Mouse (Mus musculus) E14TG2a.4 (cell line): Measurements from ENCODE around the gene Ociad2.

ENCODE experiments used
- H3K27me3 ChIP-seq: 2 replicates; pipeline ENCODE4 v1.6.1; 2014; ENCODE audit warnings: low read length, control low read depth; ENCODE audit not compliant: insufficient read depth
- H3K36me3 ChIP-seq: 2 replicates; pipeline ENCODE4 v1.6.1; 2014; ENCODE audit warnings: low read length, control low read depth; ENCODE audit not compliant: insufficient read depth
- H3K4me1 ChIP-seq: replicated peaks from 2 replicates; pipeline ENCODE4 v1.6.1; 2014; ENCODE audit warnings: low read depth, low read length, control low read depth
- H3K4me3 ChIP-seq: replicated peaks from 2 replicates; pipeline ENCODE4 v1.5.1; 2014; ENCODE audit warnings: mild to moderate bottlenecking, low read length
- H3K9me3 ChIP-seq: 2 replicates; pipeline ENCODE4 v1.6.1; 2014; ENCODE audit warnings: low read length, control low read depth
- CTCF ChIP-seq: conservative IDR thresholded peaks from 2 replicates; pipeline ENCODE4 v1.5.1; 2014; ENCODE audit warnings: low read length
- NANOG ChIP-seq: IDR thresholded peaks from 2 replicates; pipeline ENCODE4 v1.6.1; 2014; ENCODE audit warnings: borderline replicate concordance, low read length, mixed read lengths
- POU5F1 ChIP-seq: IDR thresholded peaks from 2 replicates; pipeline ENCODE4 v1.6.1; 2014; ENCODE audit warnings: low read length, borderline replicate concordance

Gene Ociad2

DNA sequence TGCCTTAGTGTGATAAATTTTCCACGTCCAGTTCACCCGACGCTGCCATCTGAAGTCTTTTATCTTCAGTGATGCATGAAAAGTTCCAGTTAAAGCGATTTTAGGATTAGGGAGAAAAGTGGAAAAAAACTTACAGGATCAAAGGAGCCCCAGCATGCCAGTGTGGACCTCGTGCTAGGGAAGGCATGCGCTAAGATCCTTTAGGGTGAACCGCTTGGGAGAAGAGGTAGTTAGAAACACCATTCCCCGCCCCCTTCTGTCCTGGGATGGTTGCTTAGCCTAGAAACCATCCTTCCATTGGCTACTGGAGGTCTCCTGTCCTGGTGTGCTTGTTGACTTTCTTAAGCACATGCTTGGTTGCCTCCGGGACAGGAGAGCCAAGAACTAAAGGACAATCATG is 35.2 kb upstream of the Ociad2 start:
- TF ChIP-seq NANOG (no peak), CTCF (no peak), POU5F1 (no peak)
- peaks cover 34% of the 10 kb centered on the region for H3K4me1 ChIP-seq
- H3K4me3 ChIP-seq = no peak overlapping the region
- H3K36me3 ChIP-seq = no peaks in the 10 kb centered on the region
- no peaks in the 10 kb centered on the region for H3K9me3 ChIP-seq
- H3K27me3 ChIP-seq = 0 out of 2 replicates have a peak, but pooled peaks cover 7% of the 10 kb centered on the region

GRCm38 (mm10) chr5:73373184-73373583 is 32.4 kb upstream of the Ociad2 start:
- Histone ChIP-seq H3K27me3 (0 out of 2 replicates have a peak, but pooled peaks cover 7% of the 10 kb centered on the region), H3K4me3 (no peak overlapping the region), H3K36me3 (no peaks in the 10 kb centered on the region), H3K4me1 (peaks cover 52% of the 10 kb centered on the region), H3K9me3 (no peaks in the 10 kb centered on the region)
- TF ChIP-seq NANOG = no peak

DNA sequence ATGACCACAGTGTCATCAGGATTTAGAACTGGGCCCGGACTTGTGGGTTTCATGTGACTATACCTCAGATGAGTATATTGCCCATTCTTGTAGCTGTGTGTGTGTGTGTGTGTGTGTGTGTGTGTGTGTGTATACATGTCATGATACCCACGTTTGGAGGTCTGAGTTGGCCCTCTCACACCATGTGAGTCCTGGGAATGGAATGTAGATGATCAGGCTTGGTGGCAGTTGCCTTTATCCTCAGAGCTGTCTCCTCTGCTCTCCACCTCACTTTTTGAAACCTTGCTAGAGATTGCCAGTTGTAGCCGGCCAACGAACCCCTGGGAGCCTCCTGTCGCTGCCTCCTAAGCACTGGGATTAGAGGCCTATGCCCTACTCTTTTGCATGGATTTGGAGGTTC is 31.8 kb upstream of the Ociad2 start:
- TF ChIP-seq POU5F1 = no peak
- no peak for TF ChIP-seq NANOG
- TF ChIP-seq CTCF = no peak
- no peaks in the 10 kb centered on the region for H3K9me3 ChIP-seq
- H3K27me3 ChIP-seq = 0 out of 2 replicates have a peak, but pooled peaks cover 7% of the 10 kb centered on the region
- H3K4me1 ChIP-seq = peaks cover 58% of the 10 kb centered on the region
- H3K4me3 ChIP-seq = no peak overlapping the region
- no peaks in the 10 kb centered on the region for H3K36me3 ChIP-seq

DNA sequence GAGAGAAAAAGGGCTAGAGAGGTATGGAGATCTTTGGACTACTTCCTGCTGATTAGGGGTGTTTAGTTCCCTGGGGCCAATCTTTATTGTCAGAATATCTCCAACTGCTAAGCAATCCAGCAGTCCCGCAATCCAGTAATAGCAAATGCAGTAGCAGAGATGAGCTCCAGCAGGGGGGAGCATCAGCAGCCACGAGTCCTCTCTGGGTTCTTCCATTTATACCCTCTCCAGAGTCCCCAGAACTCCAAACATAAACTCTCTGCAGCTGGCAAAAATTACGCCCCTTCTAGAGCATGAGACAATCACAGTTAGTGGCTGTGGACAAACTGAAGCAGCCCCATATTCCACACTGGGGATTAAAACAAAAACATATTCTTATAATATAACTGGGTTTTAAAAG is 28.9 kb upstream of the Ociad2 start:
- H3K27me3 ChIP-seq = no peaks in the 10 kb centered on the region
- TF ChIP-seq CTCF (no peak), NANOG (no peak), POU5F1 (no peak)
- H3K9me3 ChIP-seq = no peaks in the 10 kb centered on the region
- peaks cover 70% of the 10 kb centered on the region for H3K4me1 ChIP-seq
- H3K36me3 ChIP-seq = no peaks in the 10 kb centered on the region
- H3K4me3 ChIP-seq = no peak overlapping the region

DNA sequence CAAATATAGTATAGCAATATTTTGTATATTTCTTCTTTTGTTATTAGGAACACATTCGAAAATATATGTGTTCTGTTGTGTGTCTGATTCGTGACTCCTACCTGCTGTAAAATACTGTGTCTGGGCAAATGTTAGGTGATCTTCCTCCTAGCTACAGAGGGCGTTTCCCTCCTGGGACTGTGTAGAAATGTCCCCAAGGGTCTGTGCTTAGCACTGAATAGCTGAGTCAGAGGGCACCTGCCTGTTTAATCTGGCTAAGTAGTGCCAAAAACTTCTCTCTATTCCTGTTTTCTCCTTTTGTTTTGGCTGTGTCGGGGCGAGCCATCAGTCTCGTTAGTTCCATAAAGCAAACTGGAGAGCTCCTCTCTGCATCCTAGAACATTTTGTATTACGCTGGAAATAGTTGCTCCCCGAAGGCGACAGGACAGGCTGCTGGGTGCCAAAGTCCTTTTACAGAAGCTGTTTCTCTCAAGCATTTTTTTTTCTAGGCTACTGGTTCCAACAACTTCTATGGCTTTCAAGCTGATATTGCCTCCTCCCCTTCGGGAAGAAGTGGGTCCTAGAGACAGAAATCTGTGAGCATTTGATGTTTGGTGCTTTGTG is 28.1 kb upstream of the Ociad2 start:
- TF ChIP-seq NANOG (no peak), CTCF (no peak), POU5F1 (no peak)
- peaks cover 70% of the 10 kb centered on the region for H3K4me1 ChIP-seq

GRCm38 (mm10) chr5:73367906-73368305 is 27.1 kb upstream of the Ociad2 start:
- H3K9me3 ChIP-seq = no peaks in the 10 kb centered on the region
- no peaks in the 10 kb centered on the region for H3K27me3 ChIP-seq
- H3K4me3 ChIP-seq = peak overlapping the region; percentile 20; the same call in 1 of the 2 replicates
- peaks cover 65% of the 10 kb centered on the region for H3K4me1 ChIP-seq
- H3K36me3 ChIP-seq = no peaks in the 10 kb centered on the region
- TF ChIP-seq CTCF = no peak
- TF ChIP-seq NANOG = peak; percentile 41; the same call in 1 of the 2 replicates

More for the DNA sequence above, 28.1 kb upstream of the Ociad2 start:
- H3K36me3 ChIP-seq = no peaks in the 10 kb centered on the region
- no peaks in the 10 kb centered on the region for H3K9me3 ChIP-seq
- H3K4me3 ChIP-seq = 0 out of 2 replicates have a peak overlapping the region, but pooled peaks have one; percentile 17
- H3K27me3 ChIP-seq = no peaks in the 10 kb centered on the region

GRCm38 (mm10) chr5:73364107-73364864 is 23.5 kb upstream of the Ociad2 start:
- H3K4me3 ChIP-seq = no peak overlapping the region
- TF ChIP-seq NANOG = no peak
- H3K9me3 ChIP-seq = no peaks in the 10 kb centered on the region
- H3K4me1 ChIP-seq = peaks cover 59% of the 10 kb centered on the region
- H3K27me3 ChIP-seq = no peaks in the 10 kb centered on the region
- no peaks in the 10 kb centered on the region for H3K36me3 ChIP-seq

DNA sequence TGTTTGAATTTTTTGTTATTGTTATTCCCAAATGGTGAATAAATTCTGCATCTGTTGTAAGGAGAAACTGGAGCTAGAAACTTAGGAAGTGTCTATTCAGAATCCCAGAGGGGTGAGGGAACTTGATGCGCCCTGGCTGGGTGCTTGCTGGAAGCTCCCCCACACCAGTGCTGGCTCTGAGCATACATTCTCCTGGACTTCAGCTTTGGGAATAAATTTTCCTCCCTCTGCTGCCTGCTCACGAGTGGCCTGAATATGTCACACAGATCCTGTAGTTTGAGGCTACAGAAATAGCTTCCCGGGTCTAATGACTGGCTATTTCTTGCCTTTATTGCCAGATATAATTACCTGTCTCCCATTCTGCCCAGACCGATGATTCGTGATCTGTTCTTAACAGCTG is 22.0 kb upstream of the Ociad2 start:
- TF ChIP-seq POU5F1 (no peak), CTCF (no peak), NANOG (no peak)
- no peaks in the 10 kb centered on the region for H3K9me3 ChIP-seq
- H3K4me1 ChIP-seq = peaks cover 49% of the 10 kb centered on the region
- H3K4me3 ChIP-seq = no peak overlapping the region
- no peaks in the 10 kb centered on the region for H3K27me3 ChIP-seq
- no peaks in the 10 kb centered on the region for H3K36me3 ChIP-seq
